Mouse (Mus musculus): ENCODE results near the gene Stac3.

DNA sequence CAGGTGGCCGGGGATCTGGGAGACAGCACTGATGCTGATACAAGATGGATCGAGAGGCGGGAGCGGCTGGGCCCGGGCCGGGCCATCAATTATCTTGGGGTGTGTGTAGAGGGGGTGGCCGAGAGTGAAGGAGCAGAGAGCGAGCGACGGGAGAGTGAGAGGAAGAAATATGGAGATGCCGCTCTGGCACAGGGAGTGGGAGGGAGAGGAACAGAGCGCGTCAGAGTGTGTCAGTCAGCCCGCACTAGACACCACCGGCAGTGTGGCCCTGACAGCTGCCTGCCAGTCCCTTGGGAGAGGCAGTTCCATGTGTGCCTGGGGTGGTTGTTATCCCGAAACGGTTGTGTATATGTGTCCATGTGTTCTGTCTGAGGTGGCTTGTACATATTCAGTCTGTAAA, 26.0 kb downstream of the Stac3 start:
- TF ChIP-seq CTCF (IDR thresholded peaks at IDR 0.05; ENCODE audit: extremely low read depth, insufficient read length, insufficient replicate concordance, low read depth, low read length) (no peak), POLR2A (IDR thresholded peaks at IDR 0.05; ENCODE audit: low read depth, low read length) (no peak)

Data from small intestine, adult 2 months (tissue).